Mouse (Mus musculus): ENCODE measurements around the gene Ptprm.
A peak's percentile ranks its signal among the peaks of the same experiment; 100 is the strongest.

The Ptprm gene

GRCm38 (mm10) chr17:66720200-66720991 is 633.9 kb downstream of the Ptprm start:
- DNase-seq (ENCODE audit: low spot score) = no peak

DNA sequence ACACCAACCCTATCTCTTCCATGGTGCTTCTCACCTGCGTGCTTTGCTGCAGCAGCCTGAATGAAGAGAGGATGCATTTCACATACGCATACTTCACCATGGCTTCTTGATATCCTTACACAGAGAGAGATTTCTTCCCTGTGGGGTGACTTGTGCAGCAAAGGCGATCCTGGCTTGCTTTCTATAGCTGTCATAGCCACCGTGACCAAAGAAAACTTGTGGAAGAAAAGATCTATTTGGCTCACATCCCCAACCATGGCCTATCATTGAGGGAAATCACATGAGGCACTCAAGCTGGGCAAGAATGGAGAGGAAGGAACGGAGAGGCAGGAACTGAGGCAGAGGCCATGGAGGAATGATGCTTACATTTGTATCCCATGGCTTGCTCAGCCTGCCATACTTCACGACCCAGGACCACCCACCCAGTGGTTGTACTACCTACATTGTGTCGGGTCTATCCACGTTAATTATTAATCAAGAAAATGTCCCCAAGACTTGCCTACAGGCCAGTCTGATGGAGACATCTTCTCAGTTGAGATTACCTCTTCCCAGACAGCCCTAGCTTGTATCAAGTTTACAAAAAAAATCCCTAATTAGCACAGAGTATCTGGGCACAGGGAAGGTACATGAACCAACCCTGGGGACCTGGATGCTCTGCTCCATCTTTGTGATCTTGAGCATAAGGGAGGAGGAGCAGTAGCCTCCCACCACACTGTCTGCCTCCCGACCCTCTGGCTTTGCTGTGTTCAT is 641.6 kb downstream of the Ptprm start:
- DNase-seq (ENCODE audit: low spot score) = no peak

DNA sequence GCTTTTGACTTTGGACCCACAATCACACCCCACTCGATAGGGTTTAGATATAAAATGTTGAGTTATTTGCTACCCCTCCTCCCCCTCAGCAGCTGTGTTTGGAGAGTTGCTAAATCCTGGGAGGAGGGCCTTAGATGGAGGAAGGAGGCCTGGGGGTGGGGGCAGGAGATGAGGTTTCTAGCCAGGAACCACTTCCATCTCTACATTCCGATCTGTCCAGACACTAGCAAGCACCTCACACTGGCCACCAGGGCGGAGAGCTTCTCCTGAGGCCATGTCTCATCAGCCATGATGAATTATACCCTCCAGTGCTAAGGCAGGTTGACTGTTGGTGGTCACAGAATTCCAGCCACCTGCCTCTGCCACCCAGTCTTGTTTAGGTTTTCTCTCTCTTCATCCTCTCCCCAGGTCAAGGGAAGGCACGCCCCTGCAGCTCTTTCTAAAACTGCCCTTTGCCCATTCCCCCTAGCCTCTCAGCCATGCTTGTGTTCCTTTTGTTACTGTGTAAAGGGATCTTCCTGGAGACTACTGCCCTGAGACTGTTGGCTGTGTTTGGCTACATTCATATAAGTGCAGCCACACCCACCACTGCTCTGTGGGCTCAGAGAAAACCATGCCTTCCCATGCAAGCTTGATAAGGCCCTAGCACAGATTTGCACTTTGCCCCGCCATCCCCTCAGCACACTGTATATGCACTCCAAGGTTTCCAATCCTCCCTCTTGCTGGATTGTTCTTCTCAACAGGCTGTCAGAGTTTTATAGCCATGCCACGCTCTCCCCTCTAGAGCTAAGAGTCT is 642.8 kb downstream of the Ptprm start:
- no peak for DNase-seq (ENCODE audit: low spot score)

DNA sequence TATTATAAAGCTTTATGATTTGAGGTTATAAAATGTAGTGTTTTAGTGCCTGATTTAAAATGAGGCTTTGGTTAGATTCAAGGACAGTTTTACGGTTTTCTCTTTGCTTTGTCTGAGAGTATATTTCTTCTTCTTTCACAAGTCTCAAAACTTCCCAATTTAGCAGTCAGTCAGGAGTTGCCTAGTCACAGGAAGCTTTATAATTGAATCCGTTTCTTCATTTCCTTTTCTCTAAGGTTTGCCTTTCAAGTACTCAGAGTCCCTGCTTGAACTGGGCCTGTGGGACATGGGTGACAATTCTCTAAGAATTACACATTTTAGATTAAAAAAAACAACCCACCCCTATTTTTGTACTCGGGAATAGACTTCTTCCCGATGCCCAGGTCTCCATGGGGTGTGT is 643.7 kb downstream of the Ptprm start:
- no peak for DNase-seq (ENCODE audit: low spot score)

DNA sequence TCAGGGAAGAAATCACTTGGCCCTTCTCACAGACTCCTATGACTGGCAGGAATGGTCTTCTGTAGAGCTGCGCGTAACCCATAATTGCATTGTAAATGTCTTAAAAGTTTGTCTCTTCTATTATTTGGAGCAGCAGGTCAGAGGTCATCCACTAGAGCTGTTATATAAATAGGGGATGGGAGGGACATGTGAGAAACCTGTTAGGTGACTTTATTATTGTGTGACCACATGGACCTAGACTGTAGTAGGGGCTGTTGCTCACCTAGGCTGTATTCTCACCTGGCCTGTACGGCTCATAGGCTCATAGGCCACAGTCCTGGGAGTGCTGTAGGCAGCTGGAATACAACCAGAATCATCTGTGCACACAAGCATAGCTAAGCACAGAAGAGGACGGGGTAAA is 645.5 kb downstream of the Ptprm start:
- no peak for DNase-seq (ENCODE audit: low spot score)

- DNase-seq (ENCODE audit: low spot score) = no peak
Observed at GRCm38 (mm10) chr17:66707684-66708083, 646.6 kb downstream of the Ptprm start.

GRCm38 (mm10) chr17:66701358-66702184 is 652.7 kb downstream of the Ptprm start:
- no peak for DNase-seq (ENCODE audit: low spot score)

DNA sequence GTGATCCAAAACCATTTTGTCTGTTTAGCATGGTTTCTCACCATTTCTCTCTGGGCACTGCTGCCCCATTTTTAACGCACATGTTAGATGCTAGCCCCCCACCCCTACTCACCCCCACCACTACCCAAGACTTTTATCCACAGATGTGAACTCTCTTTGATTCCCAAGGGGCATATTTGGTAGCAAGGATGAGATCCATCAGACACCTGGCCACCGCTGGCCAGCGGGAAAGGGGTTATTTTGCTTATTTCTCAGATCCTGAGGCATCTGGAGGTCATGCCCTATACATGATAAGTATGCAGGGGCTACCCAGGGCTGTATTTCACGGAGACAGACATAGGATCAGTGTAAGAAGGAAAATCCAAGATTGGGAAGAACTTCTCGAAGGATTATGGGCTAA is 654.4 kb downstream of the Ptprm start:
- DNase-seq (ENCODE audit: low spot score) = no peak

DNA sequence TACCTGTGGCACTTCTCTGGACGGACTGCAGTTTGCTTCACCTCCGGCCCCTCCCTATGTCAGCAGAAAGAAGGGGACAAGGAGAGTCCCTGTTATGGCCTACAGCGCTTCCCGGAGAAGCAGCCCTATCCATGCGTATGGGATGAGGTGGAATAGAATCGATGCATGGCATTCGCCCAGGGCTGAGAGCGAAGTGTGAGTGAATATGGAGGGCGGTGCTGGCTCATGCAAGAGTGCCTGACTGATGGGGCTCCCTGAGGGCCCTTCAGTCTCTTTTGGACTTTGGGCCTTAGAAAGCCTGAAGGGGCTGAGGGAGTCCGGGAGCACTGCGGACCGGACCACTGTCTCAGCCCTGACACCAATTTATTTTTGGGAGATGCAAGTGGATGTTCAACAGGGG is 656.6 kb downstream of the Ptprm start:
- no peak for DNase-seq (ENCODE audit: low spot score)

- DNase-seq (ENCODE audit: low spot score) = no peak
Observed at GRCm38 (mm10) chr17:66696531-66697172, 657.6 kb downstream of the Ptprm start.

- DNase-seq (ENCODE audit: low spot score) = no peak
Observed at GRCm38 (mm10) chr17:66694326-66694725, 659.9 kb downstream of the Ptprm start.

- DNase-seq (ENCODE audit: low spot score) = no peak
Observed at GRCm38 (mm10) chr17:66693676-66694304, 660.5 kb downstream of the Ptprm start.

GRCm38 (mm10) chr17:66692941-66693675 is 661.1 kb downstream of the Ptprm start:
- no peak for DNase-seq (ENCODE audit: low spot score)

- no peak for DNase-seq (ENCODE audit: low spot score)
Observed at GRCm38 (mm10) chr17:66688179-66688578, 666.1 kb downstream of the Ptprm start.

DNA sequence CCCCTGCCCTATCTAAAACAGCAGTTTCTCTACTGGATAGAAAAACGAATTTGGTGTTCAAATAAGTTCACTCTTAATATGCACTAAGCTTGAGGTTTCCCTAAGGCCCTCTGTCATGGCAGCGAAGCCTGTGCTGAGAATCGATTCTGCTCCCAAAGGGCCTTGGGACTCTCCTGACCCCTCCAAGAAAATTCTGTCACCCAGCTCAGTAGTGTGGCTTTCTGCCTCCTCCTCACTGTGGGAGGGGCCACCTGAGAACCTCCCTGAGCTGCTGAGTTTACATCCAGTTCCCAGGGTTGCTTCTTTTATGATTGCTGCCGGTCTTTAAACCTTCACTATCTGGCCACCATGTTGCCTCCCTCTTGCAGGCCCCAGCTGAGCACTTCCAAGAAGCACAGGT is 666.7 kb downstream of the Ptprm start:
- no peak for DNase-seq (ENCODE audit: low spot score)

DNA sequence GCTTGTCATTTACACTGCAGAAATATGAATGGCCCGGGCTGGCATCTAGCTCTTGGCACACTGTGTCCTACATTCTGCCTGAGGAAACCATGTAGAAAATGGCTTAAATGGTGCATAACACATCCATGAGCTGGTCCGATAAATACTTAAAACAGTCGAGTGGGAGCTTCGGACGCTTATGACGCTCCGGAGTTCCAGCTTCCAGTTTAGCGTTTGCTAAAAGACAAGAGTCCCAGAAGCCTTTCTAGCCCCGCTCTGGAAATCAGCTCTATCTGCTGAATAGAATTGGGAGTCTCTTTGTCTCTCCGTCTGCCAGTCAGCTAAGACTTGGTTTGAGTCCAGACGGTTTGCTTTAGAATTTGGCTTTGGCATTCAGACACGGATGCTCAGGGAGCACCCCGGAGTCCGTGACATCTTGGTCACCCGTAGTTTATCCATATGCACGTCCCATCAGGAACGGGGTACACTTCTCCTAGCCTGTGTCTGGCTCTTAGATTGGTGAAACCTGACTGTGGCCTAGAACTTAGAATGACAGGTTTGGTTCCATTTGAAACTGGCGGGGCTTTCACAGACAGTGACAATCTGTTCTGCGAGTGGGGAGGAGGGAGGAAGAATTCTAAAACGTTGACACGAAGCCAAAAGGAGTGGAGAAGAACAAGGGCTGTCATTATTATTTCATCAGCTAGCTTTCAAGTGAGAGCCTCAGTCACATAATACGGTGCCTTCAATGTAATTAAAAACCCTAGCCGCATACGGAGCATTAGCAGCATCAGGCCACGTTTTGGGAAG is 667.4 kb downstream of the Ptprm start:
- DNase-seq (ENCODE audit: low spot score) = peak; percentile 9

GRCm38 (mm10) chr17:66683411-66683810 is 670.8 kb downstream of the Ptprm start:
- DNase-seq (ENCODE audit: low spot score) = no peak

- peak; percentile 13 for DNase-seq (ENCODE audit: low spot score)
Observed at GRCm38 (mm10) chr17:66680662-66681061, 673.6 kb downstream of the Ptprm start.

- DNase-seq (ENCODE audit: low spot score) = no peak
Observed at GRCm38 (mm10) chr17:66674667-66675066, 679.6 kb downstream of the Ptprm start.
